Mouse (Mus musculus) gastrocnemius, postnatal 25 days (tissue): ENCODE measurements around the gene H2-Q10. TPM values are rescaled to one million over a fixed set of nuclear protein-coding genes. Genes with fewer than 3 reads are reported as not detected.
A peak's percentile ranks its signal among the peaks of the same experiment; 100 is the strongest.
"Not testable (repeated sequence)": the region's sequence is repeated elsewhere in the genome, so short reads cannot be mapped to it uniquely, and the experiment has no call there.

Experiments used
- DNase-seq: peaks from one replicate; pipeline ENCODE4 v3.0.0; 2022
- long read RNA-seq, 2 experiments: library from polyadenylated mRNA; stranded (forward); transcript quantifications; one replicate each; pipeline ENCODE4 v2.0.0; 2021
- total RNA-seq, 2 experiments: library from RNA; stranded (reverse); gene quantifications; 1 replicate in 1 of 2; 2 replicates in 1 of 2; pipeline ENCODE4 v1.2.3; 2021

Gene H2-Q10
- total RNA-seq: 1 to 10 TPM in 1 of 2 experiments, under 1 TPM in 1; 0.15 to 1.3 TPM
- long read RNA-seq, experiment 1: 0 reads
- long read RNA-seq, experiment 2: 0 reads

DNA sequence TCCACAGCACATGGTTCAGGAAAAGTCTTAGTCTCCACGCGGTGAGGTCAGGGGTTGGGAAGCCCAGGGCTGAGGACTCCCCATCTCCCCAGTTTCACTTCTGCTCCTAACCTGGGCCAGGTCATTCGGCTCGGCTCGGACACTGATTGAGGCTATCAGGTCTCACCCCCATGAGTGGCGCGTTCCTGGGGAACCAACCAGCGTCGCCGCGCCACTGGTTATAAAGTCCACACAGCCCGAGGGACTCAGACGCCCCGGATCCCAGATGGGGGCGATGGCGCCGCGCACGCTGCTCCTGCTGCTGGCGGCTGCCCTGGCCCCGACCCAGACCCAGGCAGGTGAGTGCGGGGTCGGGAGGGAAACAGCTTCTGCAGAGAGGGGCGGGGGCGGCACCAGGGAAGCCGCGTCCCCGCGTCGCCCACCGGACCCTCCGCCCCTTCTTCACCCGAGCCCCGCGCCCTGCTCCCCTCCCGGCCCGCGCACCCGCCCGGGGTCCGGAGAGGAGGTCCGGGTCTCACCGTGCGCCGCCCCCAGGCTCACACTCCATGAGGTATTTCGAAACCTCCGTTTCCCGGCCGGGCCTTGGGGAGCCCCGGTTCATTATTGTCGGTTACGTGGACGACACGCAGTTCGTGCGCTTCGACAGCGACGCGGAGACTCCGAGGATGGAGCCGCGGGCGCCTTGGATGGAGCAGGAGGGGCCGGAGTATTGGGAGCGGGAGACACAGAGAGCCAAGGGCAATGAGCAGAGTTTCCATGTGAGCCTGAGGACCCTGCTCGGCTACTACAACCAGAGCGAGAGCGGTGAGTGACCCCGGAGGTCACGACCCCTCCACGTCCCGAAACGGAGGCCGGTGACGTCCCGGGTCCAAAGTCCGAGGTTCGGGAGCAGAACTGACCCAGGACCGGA lies at the start of gene H2-Q10:
H2-Q10 (plus strand) TSS at position 248 of the 910 bp plus-strand sequence.
- no peak for DNase-seq

DNA sequence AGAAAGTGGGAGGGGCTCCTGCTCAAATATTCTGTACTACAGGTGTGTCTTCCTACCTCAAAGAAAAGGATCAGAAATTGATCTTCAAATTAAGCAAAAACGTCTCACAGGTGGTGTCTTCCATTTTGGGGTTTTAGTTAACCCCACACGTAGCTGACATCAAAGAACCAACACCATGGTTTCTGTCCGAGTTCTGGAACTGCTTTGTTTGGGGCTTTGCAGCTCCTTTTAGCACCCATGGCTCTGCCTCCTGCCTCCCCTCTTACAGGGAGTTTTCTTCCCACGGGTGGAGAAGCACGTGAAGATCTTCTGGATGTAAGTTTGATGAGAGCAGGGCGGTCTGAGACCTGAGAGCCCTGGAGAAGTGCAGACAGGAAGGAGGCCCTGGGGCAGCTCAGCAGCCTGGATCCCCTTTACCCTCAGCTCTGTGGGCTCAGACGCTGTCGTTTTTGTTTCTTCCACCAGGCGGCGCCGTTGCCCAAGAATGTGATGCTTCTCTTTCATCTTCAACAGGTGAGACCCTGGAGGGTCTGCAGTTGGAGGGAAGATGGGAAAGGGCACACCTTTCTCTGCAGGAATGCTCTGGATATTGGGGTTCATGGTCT lies 49.6 kb upstream of the H2-Q10 start:
- DNase-seq: not testable (repeated sequence)

DNA sequence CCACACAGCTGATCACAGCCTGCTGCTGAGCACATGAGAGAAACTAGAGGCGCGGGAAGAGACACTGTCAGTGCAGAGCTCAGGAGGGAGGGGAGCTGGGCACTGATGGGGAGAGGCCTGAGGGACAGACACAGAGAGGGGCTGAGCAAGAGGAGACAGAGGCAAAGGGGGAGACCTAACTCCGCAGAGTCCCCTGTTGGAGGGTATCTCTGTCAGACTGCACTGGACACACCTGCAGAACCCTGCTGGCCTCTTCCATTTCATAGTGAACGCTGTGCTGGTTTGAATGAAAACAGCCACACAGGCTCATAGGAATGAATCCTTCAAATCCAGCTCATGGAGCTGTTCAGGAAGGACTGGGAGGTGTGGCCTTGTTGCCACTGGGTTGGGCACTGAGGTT lies 48.6 kb upstream of the H2-Q10 start:
- not testable (repeated sequence) for DNase-seq

DNA sequence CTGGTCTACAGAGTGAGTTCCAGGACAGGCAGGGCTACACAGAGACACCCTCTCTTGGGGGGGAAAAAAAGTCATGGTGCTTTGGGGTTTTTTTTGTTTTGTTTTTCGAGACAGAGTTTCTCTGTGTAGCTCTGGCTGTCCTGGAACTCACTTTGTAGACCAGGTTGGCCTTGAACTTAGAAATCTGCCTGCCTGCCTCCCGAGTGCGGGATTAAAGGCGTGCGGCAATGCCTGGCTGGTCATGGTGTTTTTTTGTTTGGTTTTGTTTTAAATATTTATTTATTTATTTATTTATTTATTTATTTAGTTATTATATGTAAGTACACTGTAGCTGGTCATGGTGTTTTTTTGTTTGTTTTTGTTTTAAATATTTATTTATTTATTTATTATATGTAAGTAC lies 47.5 kb upstream of the H2-Q10 start:
- DNase-seq: not testable (repeated sequence)

DNA sequence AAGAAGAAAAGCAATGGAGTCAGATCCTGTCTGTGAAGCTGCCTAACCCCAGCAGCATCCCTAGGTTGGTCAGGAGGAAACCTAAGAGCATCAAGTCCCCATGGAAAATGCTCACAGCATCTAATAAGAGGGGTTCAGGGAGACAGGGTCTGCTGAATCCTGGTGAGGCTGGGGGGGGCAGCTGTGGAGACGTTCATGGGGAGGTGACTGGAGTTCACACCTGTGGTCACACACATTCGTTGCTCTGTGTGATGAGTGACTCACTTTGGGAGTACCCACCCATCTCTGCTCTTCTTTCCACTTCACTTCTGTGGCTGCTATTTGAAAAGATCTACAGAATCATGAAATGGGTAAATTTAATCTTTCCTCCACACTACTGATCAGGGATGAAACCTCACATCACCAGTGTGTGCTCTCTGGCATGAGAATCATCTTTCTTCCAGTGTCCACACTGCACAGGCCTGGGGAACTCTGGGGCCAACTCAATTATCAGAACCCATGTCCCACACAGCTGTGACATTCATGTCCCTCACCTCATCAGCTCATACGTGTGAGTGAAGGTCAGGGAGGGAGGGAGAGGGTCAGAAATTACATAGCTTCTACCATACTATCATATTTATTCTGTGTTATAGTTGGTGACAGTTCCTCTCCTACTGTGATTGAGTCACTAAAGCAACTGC lies 46.6 kb upstream of the H2-Q10 start:
- not testable (repeated sequence) for DNase-seq

DNA sequence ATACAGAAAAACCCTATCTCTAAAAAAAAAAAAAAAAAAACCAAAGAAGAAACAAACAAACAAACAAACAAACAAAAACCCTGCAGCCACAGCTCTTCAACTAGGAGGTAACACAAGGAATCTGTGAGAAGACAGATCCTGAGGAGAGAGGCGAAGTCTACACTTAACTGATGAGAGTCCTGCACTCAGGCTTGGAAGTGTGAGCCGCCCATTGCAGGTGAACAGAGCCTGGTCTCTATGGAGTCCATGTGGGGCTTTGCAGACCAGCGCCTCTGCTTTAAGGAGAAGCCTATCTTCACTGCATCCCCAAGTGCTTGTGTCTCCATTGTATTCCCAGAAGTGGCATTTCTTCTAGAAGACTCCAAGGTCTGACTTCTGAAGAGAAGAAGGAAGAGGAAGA lies 45.8 kb upstream of the H2-Q10 start:
- not testable (repeated sequence) for DNase-seq

DNA sequence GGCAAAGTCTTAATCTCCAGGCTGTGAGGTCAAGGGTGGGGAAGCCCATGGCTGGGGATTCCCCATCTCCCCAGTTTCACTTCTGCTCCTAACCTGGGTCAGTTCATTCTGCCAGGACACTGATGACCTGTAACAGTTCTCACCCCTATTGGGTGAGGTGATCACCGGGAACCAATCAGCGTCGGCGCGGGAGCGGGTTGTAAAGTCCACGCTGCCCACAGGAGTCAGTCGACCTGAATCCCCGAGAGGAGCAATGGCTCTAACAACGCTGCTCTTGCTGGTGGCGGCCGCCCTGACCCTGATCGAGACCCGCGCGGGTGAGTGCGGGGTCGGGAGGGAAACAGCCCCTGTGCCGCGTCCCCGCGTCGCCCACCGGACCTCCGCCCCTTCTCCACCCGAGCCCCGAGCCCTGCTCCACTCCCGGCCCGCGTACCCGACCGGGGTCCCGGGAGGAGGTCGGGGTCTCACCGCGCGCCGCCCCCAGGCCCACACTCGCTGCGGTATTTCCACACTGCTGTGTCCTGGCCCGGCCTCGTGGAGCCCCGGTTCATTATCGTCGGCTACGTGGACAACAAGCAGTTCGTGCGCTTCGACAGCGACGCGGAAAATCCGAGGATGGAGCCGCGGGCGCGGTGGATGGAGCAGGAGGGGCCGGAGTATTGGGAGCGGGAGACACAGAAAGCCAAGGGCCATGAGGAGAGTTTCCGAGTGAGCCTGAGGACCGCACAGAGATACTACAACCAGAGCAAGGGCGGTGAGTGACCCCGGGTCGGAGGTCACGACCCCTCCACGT lies 45.1 kb upstream of the H2-Q10 start, which contains the start of gene H2-Q6:
H2-Q6 (plus strand) TSS at position 227 of the 793 bp plus-strand sequence.
- DNase-seq: not testable (repeated sequence)

DNA sequence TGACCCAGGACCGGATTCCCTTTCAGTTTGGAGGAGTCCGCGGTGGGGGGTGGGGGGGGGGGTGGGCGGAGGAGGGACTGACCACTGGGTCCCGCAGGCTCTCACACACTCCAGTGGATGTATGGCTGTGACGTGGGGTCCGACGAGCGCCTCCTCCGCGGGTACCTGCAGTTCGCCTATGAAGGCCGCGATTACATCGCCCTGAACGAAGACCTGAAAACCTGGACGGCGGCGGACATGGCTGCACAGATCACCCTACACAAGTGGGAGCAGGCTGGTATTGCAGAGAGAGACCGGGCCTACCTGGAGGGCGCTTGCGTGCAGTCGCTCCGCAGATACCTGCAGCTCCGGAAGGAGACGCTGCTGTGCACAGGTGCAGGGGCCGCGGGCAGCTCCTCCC lies 44.4 kb upstream of the H2-Q10 start:
- not testable (repeated sequence) for DNase-seq

DNA sequence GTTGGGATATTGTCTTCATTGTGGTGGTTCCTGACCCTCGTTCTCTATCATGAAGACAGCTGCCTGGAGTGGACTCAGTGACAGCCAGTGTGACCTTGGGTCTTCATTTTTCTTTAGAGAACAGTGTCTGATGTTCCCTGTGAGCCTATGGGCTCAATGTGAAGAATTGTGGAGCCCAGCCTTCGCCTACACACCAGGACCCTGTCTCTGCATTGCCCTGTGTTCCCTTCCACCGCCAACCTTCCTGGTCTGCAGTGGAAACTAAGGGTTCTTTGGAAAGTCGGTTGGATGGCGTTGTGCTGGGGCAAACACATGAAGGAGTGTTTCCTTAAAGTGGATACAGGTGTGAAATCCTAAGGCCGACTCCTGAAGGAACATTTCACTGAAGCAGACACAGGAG lies 41.0 kb upstream of the H2-Q10 start:
- DNase-seq: not testable (repeated sequence)

DNA sequence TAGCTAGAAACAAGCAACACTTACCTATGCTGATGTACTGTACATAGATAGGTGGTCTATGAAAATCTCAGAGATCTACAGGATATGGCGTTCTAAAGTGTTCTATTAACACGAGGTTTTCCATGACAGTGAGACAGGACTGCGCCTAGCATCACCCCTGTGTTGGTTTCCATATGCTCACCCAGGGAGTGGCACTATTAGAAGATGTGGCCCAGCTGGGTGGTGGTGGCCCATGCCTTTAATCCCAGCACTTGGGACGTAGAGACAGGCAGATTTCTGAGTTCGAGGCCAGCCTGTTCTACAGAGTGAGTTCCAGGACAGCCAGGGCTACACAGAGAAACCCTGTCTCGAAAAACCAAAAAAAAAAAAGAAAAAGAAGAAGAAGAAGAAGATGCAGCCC lies 39.2 kb upstream of the H2-Q10 start:
- not testable (repeated sequence) for DNase-seq

DNA sequence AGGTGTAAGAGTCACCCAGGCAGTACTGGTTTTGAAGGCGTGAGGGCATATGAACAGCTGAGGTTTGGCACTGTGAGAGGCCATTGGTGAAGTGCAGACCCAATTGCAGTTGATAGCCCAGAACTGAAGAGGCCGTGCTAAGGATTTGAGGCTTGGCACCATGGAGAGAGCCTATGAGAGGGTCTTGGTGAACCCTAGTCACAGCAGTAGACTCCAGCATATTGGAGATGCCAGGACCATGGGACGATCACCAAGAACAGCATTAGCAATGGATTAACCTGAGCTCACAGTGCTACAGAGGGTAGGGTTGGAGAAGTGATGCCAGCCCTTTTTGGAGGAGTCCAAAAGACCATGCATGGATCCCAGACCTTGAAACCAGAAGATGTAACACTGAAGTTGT lies 37.7 kb upstream of the H2-Q10 start:
- DNase-seq: not testable (repeated sequence)

DNA sequence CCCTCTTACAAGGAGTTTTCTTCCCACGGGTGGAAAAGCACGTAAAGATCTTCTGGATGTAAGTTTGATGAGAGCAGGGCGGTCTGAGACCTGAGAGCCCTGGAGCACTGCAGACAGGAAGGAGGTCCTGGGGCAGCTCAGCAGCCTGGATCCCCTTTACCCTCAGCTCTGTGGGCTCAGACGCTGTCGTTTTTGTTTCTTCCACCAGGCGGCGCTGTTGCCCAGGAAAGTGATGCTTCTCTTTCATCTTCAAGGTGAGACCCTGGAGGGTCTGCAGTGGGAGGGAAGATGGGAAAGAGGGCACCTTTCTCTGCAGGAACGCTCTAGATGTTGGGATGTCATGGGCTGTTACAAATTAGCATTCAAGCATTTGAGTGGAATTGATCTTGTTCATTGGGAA lies 35.1 kb upstream of the H2-Q10 start:
- not testable (repeated sequence) for DNase-seq

DNA sequence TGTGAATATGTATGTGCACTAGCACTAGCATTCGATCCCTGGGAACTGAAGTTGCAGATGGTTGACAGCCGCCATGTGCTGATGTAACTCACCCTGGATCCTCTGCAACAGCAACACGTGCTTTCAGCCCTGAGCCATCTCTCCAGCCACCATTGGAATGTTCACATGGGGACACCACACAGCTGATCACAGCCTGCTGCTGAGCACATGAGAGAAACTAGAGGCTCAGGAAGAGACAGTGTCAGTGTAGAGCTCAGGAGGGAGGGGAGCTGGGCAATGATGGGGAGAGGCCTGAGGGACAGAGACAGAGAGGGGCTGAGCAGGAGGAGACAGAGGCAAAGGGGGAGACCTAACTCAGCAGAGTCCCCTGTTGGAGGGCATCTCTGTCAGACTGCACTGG lies 34.3 kb upstream of the H2-Q10 start:
- not testable (repeated sequence) for DNase-seq

DNA sequence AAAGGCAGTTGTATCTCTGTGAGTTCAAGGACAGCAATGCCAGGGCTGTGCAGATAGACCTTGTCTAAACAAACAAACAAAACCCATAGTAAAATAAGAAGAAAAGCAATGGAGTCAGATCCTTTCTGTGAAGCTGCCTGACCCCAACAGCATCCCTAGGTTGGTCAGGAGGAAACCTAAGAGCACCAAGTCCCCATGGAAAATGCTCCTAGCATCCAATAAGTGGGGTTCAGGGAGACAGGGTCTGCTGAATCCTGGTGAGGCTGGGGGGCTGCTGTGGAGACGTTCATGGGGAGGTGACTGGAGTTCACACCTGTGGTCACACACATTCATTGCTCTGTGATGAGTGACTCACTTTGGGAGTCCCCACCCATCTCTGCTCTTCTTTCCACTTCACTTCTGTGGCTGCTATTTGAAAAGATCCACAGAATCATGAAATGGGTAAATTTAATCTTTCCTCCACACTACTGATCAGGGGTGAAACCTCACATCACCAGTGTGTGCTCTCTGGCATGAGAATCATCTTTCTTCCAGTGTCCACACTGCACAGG lies 32.4 kb upstream of the H2-Q10 start:
- DNase-seq: not testable (repeated sequence)

DNA sequence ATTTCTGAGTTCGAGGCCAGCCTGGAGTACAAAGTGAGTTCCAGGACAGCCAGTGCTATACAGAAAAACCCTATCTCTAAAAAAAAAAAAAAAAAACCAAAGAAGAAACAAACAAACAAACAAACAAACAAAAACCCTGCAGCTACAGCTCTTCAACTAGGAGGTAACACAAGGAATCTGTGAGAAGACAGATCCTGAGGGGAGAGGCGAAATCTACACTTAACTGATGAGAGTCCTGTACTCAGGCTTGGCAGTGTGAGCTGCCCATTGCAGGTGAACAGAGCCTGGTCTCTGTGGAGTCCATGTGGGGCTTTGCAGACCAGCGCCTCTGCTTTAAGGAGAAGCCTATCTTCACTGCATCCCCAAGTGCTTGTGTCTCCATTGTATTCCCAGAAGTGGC lies 31.5 kb upstream of the H2-Q10 start:
- DNase-seq: not testable (repeated sequence)

DNA sequence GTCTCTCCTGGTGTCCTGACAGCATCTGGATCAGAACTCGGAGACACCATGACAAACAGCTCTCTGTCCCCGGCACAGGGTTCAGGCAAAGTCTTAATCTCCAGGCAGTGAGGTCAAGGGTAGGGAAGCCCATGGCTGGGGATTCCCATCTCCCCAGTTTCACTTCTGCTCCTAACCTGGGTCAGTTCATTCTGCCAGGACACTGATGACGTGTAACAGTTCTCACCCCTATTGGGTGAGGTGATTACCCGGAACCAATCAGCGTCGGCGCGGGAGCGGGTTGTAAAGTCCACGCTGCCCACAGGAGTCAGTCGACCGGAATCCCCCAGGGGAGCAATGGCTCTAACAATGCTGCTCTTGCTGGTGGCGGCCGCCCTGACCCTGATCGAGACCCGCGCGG lies 31.0 kb upstream of the H2-Q10 start, which contains the start of gene H2-Q7:
H2-Q7 (plus strand) TSS at position 271 of the 400 bp plus-strand sequence.
- DNase-seq: peak; percentile 55

DNA sequence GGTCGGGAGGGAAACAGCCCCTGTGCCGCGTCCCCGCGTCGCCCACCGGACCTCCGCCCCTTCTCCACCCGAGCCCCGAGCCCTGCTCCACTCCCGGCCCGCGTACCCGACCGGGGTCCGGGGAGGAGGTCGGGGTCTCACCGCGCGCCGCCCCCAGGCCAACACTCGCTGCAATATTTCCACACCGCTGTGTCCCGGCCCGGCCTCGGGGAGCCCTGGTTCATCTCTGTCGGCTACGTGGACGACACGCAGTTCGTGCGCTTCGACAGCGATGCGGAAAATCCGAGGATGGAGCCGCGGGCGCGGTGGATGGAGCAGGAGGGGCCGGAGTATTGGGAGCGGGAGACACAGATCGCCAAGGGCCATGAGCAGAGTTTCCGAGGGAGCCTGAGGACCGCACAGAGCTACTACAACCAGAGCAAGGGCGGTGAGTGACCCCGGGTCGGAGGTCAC lies 30.6 kb upstream of the H2-Q10 start:
- DNase-seq: not testable (repeated sequence)

DNA sequence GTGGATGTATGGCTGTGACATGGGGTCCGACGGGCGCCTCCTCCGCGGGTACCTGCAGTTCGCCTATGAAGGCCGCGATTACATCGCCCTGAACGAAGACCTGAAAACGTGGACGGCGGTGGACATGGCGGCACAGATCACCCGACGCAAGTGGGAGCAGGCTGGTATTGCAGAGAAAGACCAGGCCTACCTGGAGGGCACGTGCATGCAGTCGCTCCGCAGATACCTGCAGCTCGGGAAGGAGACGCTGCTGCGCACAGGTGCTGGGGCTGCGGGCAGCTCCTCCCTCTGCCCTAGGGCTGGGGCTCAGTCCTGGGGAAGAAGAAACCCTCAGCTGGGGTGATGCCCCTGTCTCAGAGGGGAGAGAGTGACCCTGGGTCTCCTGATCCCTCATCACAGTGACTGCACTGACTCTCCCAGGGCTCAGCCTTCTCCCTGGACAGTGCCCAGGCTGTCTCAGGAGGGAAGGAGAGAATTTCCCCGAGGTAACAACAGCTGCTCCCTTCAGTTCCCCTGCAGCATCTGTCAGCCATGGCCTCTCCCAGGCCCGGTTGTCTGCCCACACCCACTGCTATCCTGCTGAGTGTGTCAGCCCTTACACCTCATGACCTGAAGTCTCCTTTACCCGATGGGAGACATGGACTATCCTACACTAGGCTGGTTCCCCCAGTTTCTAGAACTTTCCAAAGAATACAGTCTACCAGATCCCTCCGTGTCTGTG lies 29.8 kb upstream of the H2-Q10 start:
- DNase-seq: not testable (repeated sequence)

DNA sequence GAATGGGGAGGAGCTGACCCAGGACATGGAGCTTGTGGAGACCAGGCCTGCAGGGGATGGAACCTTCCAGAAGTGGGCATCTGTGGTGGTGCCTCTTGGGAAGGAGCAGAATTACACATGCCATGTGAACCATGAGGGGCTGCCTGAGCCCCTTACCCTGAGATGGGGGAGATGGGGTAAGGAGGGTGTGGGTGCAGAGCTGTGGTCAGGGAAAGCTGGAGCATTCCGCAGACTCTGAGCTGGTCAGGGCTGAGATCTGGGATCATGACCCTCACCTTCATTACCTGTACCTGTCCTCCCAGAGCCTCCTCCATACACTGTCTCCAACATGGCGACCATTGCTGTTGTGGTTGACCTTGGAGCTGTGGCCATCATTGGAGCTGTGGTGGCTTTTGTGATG lies 27.5 kb upstream of the H2-Q10 start:
- DNase-seq: not testable (repeated sequence)

DNA sequence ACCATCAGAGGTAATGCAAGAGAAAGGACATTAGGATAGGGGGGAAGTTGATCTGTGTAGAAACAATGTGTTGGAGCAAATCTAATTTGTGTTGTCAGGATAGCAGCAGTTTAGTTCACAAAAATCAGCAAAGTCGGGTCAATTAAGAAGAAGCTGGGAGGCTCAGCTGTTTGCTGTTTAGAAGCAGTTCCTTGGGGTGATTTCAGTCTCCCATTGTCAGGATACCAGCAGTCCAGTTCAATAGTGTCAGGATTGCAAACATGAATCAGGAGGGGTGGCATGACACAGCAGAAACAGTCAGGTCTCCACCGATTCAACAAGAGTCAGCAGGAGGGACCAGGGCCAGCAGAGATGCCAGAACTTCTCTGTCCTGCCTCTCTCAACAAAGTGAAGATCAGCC lies 25.4 kb upstream of the H2-Q10 start:
- DNase-seq: not testable (repeated sequence)
